Mouse (Mus musculus) kidney, embryonic 15.5 days (tissue): ENCODE measurements around the gene Nfyb. TPM values are rescaled to one million over a fixed set of nuclear protein-coding genes. Genes with fewer than 3 reads are reported as not detected.

ENCODE experiments used
- ATAC-seq: fragments of 200-750 bp; cut with Nextera tagmentation; replicated peaks from 2 replicates; pipeline ENCODE4 v1.8.0; 2017; ENCODE audit warnings: moderate TSS enrichment; ENCODE audit not compliant: low FRiP score
- H3K27ac ChIP-seq: fragments of 300-500 bp; sonication (generic); 2 replicates; pipeline ENCODE4 v1.5.1; 2015; ENCODE audit warnings: mild to moderate bottlenecking, inconsistent platforms
- H3K27me3 ChIP-seq: fragments of 300-500 bp; sonication (generic); 2 replicates; pipeline ENCODE4 v1.6.1; 2015; ENCODE audit warnings: inconsistent platforms
- H3K36me3 ChIP-seq: fragments of 300-500 bp; sonication (generic); 2 replicates; pipeline ENCODE4 v1.6.1; 2015; ENCODE audit warnings: inconsistent platforms
- H3K4me1 ChIP-seq: fragments of 300-500 bp; sonication (generic); 2 replicates; pipeline ENCODE4 v1.6.1; 2015; ENCODE audit warnings: inconsistent platforms
- H3K4me2 ChIP-seq: fragments of 300-500 bp; sonication (generic); 2 replicates; pipeline ENCODE4 v1.6.1; 2015; ENCODE audit warnings: moderate library complexity, mild to moderate bottlenecking, inconsistent platforms
- H3K4me3 ChIP-seq: fragments of 300-500 bp; sonication (generic); replicated peaks from 2 replicates; pipeline ENCODE4 v1.5.1; 2015; ENCODE audit warnings: mild to moderate bottlenecking, inconsistent platforms
- H3K9ac ChIP-seq: fragments of 300-500 bp; sonication (generic); 2 replicates; pipeline ENCODE4 v1.6.1; 2015; ENCODE audit warnings: mild to moderate bottlenecking, inconsistent platforms
- H3K9me3 ChIP-seq: fragments of 300-500 bp; sonication (generic); replicated peaks from 2 replicates; pipeline ENCODE4 v1.6.1; 2016; ENCODE audit warnings: inconsistent platforms
- WGBS: fragments of 180-500 bp; shearing (Covaris S2); methylation state at CpG from one replicate; pipeline ENCODE4 v1.1.7; 2015; ENCODE audit warnings: mixed read lengths; 5-methylcytosine and 5-hydroxymethylcytosine counted together
- polyA plus RNA-seq: library from polyadenylated mRNA; unstranded; fragments of >200 nt; fragmentation: Nextera tagmentation; extraction: Ambion mirVana; gene quantifications from 2 replicates; pipeline ENCODE4 v1.2.1, GENCODE M21; 2015

Gene Nfyb
- polyA plus RNA-seq, 1 experiment from 2014 or later: 47.7 TPM

GRCm38 (mm10) chr10:82758368-82758767, 5.6 kb downstream of the Nfyb start:
- Histone ChIP-seq H3K4me1 (peaks cover 25% of the 10 kb centered on the region), H3K36me3 (peaks cover 78% of the 10 kb centered on the region), H3K27me3 (no peaks in the 10 kb centered on the region), H3K4me2 (no peak overlapping the region), H3K9me3 (no peaks in the 10 kb centered on the region), H3K4me3 (no peak overlapping the region), H3K9ac (no peak overlapping the region), H3K27ac (no peak overlapping the region)
- ATAC-seq: no peak
- WGBS: 75% methylated on average over 6 of the region's 6 CpGs

GRCm38 (mm10) chr10:82757341-82757740, 6.6 kb downstream of the Nfyb start:
- no peak overlapping the region for H3K9ac ChIP-seq
- H3K36me3 ChIP-seq: peaks cover 88% of the 10 kb centered on the region
- H3K27ac ChIP-seq: no peak overlapping the region
- 52% methylated on average over 9 of the region's 9 CpGs for WGBS
- no peaks in the 10 kb centered on the region for H3K9me3 ChIP-seq
- no peaks in the 10 kb centered on the region for H3K27me3 ChIP-seq
- ATAC-seq: no peak
- peaks cover 21% of the 10 kb centered on the region for H3K4me1 ChIP-seq
- H3K4me2 ChIP-seq: no peak overlapping the region
- H3K4me3 ChIP-seq: no peak overlapping the region

DNA sequence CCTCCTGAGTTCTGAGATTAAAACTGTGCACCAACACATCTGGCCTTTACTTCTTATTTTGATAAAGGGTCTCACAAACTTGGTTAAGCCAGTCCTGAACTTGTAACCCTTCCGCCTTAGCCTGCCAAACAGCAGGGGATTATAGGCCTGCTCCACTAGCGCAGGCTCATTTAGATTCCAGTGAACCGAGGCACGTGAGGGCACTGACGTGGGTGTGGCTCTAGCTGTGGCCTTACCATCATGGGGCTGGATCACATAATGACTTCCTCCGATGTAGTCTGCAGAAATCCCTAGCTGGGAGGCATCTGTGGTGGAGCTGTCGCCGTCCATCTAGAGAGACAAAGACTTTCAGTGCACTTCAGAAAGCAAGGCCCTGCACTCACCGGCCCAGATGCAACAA, 7.5 kb downstream of the Nfyb start:
- 86% methylated on average over 9 of the region's 9 CpGs for WGBS
- H3K9me3 ChIP-seq: no peaks in the 10 kb centered on the region
- no peak overlapping the region for H3K9ac ChIP-seq
- no peak overlapping the region for H3K27ac ChIP-seq
- H3K36me3 ChIP-seq: peaks cover 96% of the 10 kb centered on the region
- H3K4me2 ChIP-seq: no peak overlapping the region
- H3K4me3 ChIP-seq: no peak overlapping the region
- ATAC-seq: no peak
- peaks cover 17% of the 10 kb centered on the region for H3K4me1 ChIP-seq
- H3K27me3 ChIP-seq: no peaks in the 10 kb centered on the region

DNA sequence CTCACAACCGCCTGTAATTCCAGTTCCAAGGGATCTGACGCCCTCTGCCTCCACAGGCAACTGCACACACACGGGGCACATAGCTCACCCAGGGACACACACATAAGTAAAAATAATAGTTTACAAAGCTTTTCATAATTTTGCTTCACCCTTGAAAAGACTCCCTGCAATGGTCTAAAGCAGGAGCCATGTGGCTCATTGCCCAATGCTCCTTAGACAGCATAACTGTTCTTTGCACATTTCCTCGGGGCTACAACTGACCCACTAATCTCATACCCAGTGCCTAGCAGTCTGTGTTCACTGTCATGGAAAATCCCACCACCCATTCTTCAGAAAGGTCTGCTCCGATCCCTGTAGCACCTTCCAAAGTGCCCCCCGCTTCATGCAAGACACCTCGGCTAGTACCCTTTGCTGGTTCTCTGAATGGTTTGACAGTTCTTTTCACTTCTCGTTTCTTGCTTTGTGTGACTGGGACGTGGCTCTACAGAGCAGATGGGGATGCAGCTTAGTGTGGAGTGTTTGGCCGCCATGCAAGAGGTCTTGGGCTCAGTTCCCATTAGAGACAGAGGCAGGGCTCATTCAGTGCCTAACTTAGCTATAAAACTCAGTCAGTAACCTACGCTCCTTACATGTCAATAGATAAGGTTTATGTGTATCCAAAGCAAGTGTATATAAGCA, 8.6 kb downstream of the Nfyb start:
- Histone ChIP-seq H3K27ac (no peak overlapping the region), H3K27me3 (no peaks in the 10 kb centered on the region), H3K36me3 (peaks cover 97% of the 10 kb centered on the region), H3K9ac (no peak overlapping the region), H3K4me1 (peaks cover 6% of the 10 kb centered on the region), H3K4me2 (no peak overlapping the region), H3K4me3 (no peak overlapping the region), H3K9me3 (no peaks in the 10 kb centered on the region)
- 97% methylated on average over 11 of the region's 11 CpGs for WGBS
- no peak for ATAC-seq

DNA sequence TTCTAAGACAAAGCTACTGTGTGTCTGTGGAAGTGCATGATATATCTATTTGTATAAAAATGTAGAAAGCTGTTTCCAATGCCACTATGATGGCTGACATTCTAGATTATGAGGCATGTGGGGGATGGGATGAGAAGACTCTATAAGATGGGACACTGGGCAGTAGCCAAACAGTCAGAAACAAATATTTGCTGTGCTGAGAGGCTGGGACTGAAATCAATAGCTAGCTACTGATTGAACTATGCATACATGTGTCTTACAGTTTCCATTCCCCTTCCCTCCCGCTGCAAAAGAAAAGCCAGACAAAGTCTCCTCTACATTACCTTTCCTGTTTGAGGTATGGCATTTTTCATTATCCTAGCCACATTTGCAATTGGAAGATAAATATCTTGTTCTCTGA, 9.3 kb downstream of the Nfyb start:
- H3K27ac ChIP-seq: no peak overlapping the region
- no peaks in the 10 kb centered on the region for H3K9me3 ChIP-seq
- no peaks in the 10 kb centered on the region for H3K27me3 ChIP-seq
- 100% methylated on average over 1 of the region's 1 CpGs for WGBS
- peaks cover under 1% of the 10 kb centered on the region; the same call in 1 of the 2 replicates for H3K4me1 ChIP-seq
- H3K4me2 ChIP-seq: no peak overlapping the region
- no peak overlapping the region for H3K9ac ChIP-seq
- no peak overlapping the region for H3K4me3 ChIP-seq
- H3K36me3 ChIP-seq: peaks cover 94% of the 10 kb centered on the region
- no peak for ATAC-seq

DNA sequence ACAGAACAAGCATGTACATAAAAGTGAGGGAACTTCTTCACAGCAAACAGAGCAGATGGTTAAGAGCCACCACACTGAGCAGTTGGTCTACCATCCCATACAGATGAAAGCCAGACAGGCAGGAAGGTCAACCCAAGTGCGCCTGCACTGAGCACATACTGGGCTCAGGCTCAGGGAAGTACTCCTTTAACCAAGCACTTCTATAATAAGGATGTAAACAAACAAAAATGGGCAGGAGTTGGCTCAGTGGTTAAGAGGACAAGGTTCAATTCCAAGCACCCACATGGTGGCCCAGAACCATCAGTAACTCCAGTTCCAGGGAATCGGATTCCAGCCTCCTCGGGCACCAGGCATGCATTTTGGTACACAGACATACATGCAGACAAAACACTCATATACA, 11.0 kb downstream of the Nfyb start:
- no peak overlapping the region for H3K4me3 ChIP-seq
- no peak overlapping the region for H3K27ac ChIP-seq
- no peak overlapping the region for H3K4me2 ChIP-seq
- peaks cover 95% of the 10 kb centered on the region for H3K36me3 ChIP-seq
- ATAC-seq: no peak
- H3K4me1 ChIP-seq: no peaks in the 10 kb centered on the region
- H3K9me3 ChIP-seq: no peaks in the 10 kb centered on the region
- 91% methylated on average over 3 of the region's 3 CpGs for WGBS
- no peaks in the 10 kb centered on the region for H3K27me3 ChIP-seq
- no peak overlapping the region for H3K9ac ChIP-seq

- no peaks in the 10 kb centered on the region for H3K27me3 ChIP-seq
- H3K36me3 ChIP-seq: peaks cover 95% of the 10 kb centered on the region
- H3K9ac ChIP-seq: no peak overlapping the region
- H3K27ac ChIP-seq: no peak overlapping the region
- ATAC-seq: no peak
- H3K4me2 ChIP-seq: no peak overlapping the region
- 87% methylated on average over 6 of the region's 6 CpGs for WGBS
- H3K4me1 ChIP-seq: no peaks in the 10 kb centered on the region
- no peaks in the 10 kb centered on the region for H3K9me3 ChIP-seq
- H3K4me3 ChIP-seq: no peak overlapping the region
Observed at GRCm38 (mm10) chr10:82750778-82751177, 13.2 kb downstream of the Nfyb start.

GRCm38 (mm10) chr10:82746988-82747850, 16.7 kb downstream of the Nfyb start:
- H3K9me3 ChIP-seq: no peaks in the 10 kb centered on the region
- H3K36me3 ChIP-seq: peaks cover 88% of the 10 kb centered on the region

GRCm38 (mm10) chr10:82745301-82745700, 18.6 kb downstream of the Nfyb start:
- WGBS: 87% methylated on average over 5 of the region's 5 CpGs
- Histone ChIP-seq H3K4me2 (no peak overlapping the region), H3K4me3 (no peak overlapping the region), H3K36me3 (peaks cover 78% of the 10 kb centered on the region), H3K27ac (no peak overlapping the region), H3K9ac (no peak overlapping the region), H3K27me3 (no peaks in the 10 kb centered on the region), H3K4me1 (no peaks in the 10 kb centered on the region), H3K9me3 (no peaks in the 10 kb centered on the region)
- no peak for ATAC-seq

More at GRCm38 (mm10) chr10:82746988-82747850, 16.7 kb downstream of the Nfyb start:
- H3K4me1 ChIP-seq: no peaks in the 10 kb centered on the region
- H3K27ac ChIP-seq: no peak overlapping the region
- H3K4me3 ChIP-seq: no peak overlapping the region
- no peak overlapping the region for H3K4me2 ChIP-seq
- no peak overlapping the region for H3K9ac ChIP-seq
- no peaks in the 10 kb centered on the region for H3K27me3 ChIP-seq
- ATAC-seq: no peak
- WGBS: 88% methylated on average over 15 of the region's 15 CpGs

- H3K36me3 ChIP-seq: peaks cover 82% of the 10 kb centered on the region
- H3K4me1 ChIP-seq: no peaks in the 10 kb centered on the region
- 92% methylated on average over 6 of the region's 6 CpGs for WGBS
- H3K9ac ChIP-seq: no peak overlapping the region
- no peaks in the 10 kb centered on the region for H3K27me3 ChIP-seq
- H3K9me3 ChIP-seq: no peaks in the 10 kb centered on the region
- H3K4me3 ChIP-seq: no peak overlapping the region
- H3K27ac ChIP-seq: no peak overlapping the region
- no peak overlapping the region for H3K4me2 ChIP-seq
- ATAC-seq: no peak
Observed at GRCm38 (mm10) chr10:82744296-82744695, 19.6 kb downstream of the Nfyb start.

- no peak for ATAC-seq
- Histone ChIP-seq H3K4me1 (no peaks in the 10 kb centered on the region), H3K27me3 (no peaks in the 10 kb centered on the region), H3K9ac (no peak overlapping the region), H3K9me3 (no peaks in the 10 kb centered on the region), H3K4me3 (no peak overlapping the region), H3K4me2 (no peak overlapping the region), H3K27ac (no peak overlapping the region), H3K36me3 (peaks cover 75% of the 10 kb centered on the region)
- 84% methylated on average over 1 of the region's 1 CpGs for WGBS
Observed at GRCm38 (mm10) chr10:82742578-82742977, 21.4 kb downstream of the Nfyb start.

GRCm38 (mm10) chr10:82741876-82742275, 22.1 kb downstream of the Nfyb start:
- Histone ChIP-seq H3K4me3 (no peak overlapping the region), H3K27me3 (no peaks in the 10 kb centered on the region), H3K4me1 (no peaks in the 10 kb centered on the region), H3K27ac (no peak overlapping the region), H3K4me2 (no peak overlapping the region), H3K9me3 (no peaks in the 10 kb centered on the region), H3K9ac (no peak overlapping the region), H3K36me3 (peaks cover 70% of the 10 kb centered on the region)
- ATAC-seq: no peak
- WGBS: 91% methylated on average over 4 of the region's 4 CpGs
